In genomic region chr11:94811537-94811936, GRCm38 (mm10) we compare ENCODE assay signal across 4 mouse cellular contexts. TPM values are rescaled to one million over a fixed set of nuclear protein-coding genes. Genes with fewer than 3 reads are reported as not detected.
"Had no signal": no experiment of that assay in that cellular context is flagged by ENCODE, and none has a peak within 500 bp of the region (broad histone marks: within the 10 kb centered on the region; RNA-seq: fewer than 3 reads in every experiment).

No protein-coding gene starts in this region.

RNA-seq across cellular contexts. Expression of gene Tmem92, which starts 29.0 kb away (rescaled TPM):
- total RNA-seq: layer of hippocampus, postnatal 25 days; left cerebral cortex, adult 2 months; left cerebral cortex, postnatal 14 days; megakaryocyte-erythroid progenitor cell, adult 5-6 weeks had no signal
